Mouse (Mus musculus): ENCODE results near the gene Cmtm7. TPM values are rescaled to one million over a fixed set of nuclear protein-coding genes. Genes with fewer than 3 reads are reported as not detected.
A peak's percentile ranks its signal among the peaks of the same experiment; 100 is the strongest.
"Not testable (repeated sequence)": the region's sequence is repeated elsewhere in the genome, so short reads cannot be mapped to it uniquely, and the experiment has no call there.

Cmtm7 gene
- polyA plus RNA-seq, 1 experiment from 2014 or later, result 103 TPM

- WGBS, result 53% methylated on average over 12 of the region's 12 CpGs
- Histone ChIP-seq H3K9ac (peak overlapping the region; percentile 88; the same call in 1 of the 2 replicates), H3K4me2 (peak overlapping the region; percentile 64), H3K4me1 (peaks cover 21% of the 10 kb centered on the region; the same call in 1 of the 2 replicates), H3K36me3 (no peaks in the 10 kb centered on the region), H3K27ac (peak overlapping the region; percentile 95; the same call in 1 of the 2 replicates), H3K9me3 (no peaks in the 10 kb centered on the region), H3K27me3 (replicated peaks) (no peaks in the 10 kb centered on the region), H3K4me3 (replicated peaks) (peak overlapping the region; percentile 83)
- ATAC-seq (ENCODE audit: insufficient read depth, low FRiP score, low read depth), result no peak
These were observed 49.6 kb downstream of the Cmtm7 start for GRCm38 (mm10) chr9:114731871-114732682.

- Histone ChIP-seq H3K4me1 (0 out of 2 replicates have a peak, but pooled peaks cover 12% of the 10 kb centered on the region), H3K9me3 (no peaks in the 10 kb centered on the region), H3K27me3 (replicated peaks) (no peaks in the 10 kb centered on the region), H3K4me3 (replicated peaks) (peak within 1 kb of the TSS; percentile 83), H3K9ac (peak within 1 kb of the TSS; percentile 88), H3K4me2 (peak within 1 kb of the TSS; percentile 64), H3K36me3 (no peaks in the 10 kb centered on the region), H3K27ac (peak within 1 kb of the TSS; percentile 95)
- under 1% methylated on average over 53 of the region's 53 CpGs for WGBS
- peak; percentile 90 for ATAC-seq (ENCODE audit: insufficient read depth, low FRiP score, low read depth)
These were observed 50.5 kb downstream of the Cmtm7 start, which contains the start of gene Cmtm6 for GRCm38 (mm10) chr9:114731011-114731755. Gene Cmtm6, plus strand, starts transcription at chr9:114731116.

- H3K9me3 ChIP-seq, result no peaks in the 10 kb centered on the region
- H3K4me3 ChIP-seq (replicated peaks), result peak overlapping the region; percentile 83
- ATAC-seq (ENCODE audit: insufficient read depth, low FRiP score, low read depth), result peak; percentile 6; the same call in 1 of the 2 replicates
- H3K36me3 ChIP-seq, result no peaks in the 10 kb centered on the region
- H3K27ac ChIP-seq, result peak overlapping the region; percentile 33; the same call in 1 of the 2 replicates
- WGBS, result 27% methylated on average over 27 of the region's 30 CpGs
- H3K27me3 ChIP-seq (replicated peaks), result no peaks in the 10 kb centered on the region
- H3K9ac ChIP-seq, result no peak overlapping the region
- peak overlapping the region; percentile 64 for H3K4me2 ChIP-seq
- 0 out of 2 replicates have a peak, but pooled peaks cover 12% of the 10 kb centered on the region for H3K4me1 ChIP-seq
These were observed 51.5 kb downstream of the Cmtm7 start for GRCm38 (mm10) chr9:114729911-114730805.

- H3K9me3 ChIP-seq; H3K4me1 ChIP-seq; H3K27ac ChIP-seq; ATAC-seq (ENCODE audit: insufficient read depth, low FRiP score, low read depth); H3K27me3 ChIP-seq (replicated peaks); H3K4me2 ChIP-seq; H3K9ac ChIP-seq; H3K4me3 ChIP-seq (replicated peaks); H3K36me3 ChIP-seq: not testable (repeated sequence)
- WGBS, result 40% methylated on average over 2 of the region's 2 CpGs
These were observed 53.2 kb downstream of the Cmtm7 start for GRCm38 (mm10) chr9:114728432-114728831.

DNA sequence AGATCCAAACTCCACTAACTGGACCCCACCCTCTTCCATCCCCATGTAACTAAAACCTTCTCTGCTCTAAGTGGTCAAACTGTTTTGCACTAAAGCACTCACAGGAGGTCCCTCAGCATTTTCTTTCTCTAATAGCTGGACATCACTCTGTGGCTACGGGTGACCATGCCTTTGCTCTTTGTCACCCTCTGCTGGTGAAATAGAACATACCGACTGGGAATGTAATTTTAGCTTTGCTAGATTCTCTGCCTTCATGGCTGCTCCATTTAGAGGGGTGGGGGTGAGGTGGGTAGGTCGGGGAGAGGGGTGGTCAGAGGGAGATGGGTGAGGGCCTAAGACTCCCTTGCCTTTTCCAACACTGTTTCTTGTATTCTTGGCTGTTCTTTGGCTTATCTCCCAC is 54.3 kb downstream of the Cmtm7 start:
- no peaks in the 10 kb centered on the region for H3K27me3 ChIP-seq (replicated peaks)
- H3K4me3 ChIP-seq (replicated peaks), result no peak overlapping the region
- ATAC-seq (ENCODE audit: insufficient read depth, low FRiP score, low read depth), result no peak
- H3K27ac ChIP-seq, result no peak overlapping the region
- 2% methylated on average over 3 of the region's 3 CpGs for WGBS
- 0 out of 2 replicates have a peak, but pooled peaks cover 5% of the 10 kb centered on the region for H3K4me1 ChIP-seq
- peaks cover 14% of the 10 kb centered on the region for H3K36me3 ChIP-seq
- H3K9me3 ChIP-seq, result no peaks in the 10 kb centered on the region
- H3K4me2 ChIP-seq, result no peak overlapping the region
- no peak overlapping the region for H3K9ac ChIP-seq

GRCm38 (mm10) chr9:114716677-114717331 is 64.9 kb downstream of the Cmtm7 start:
- H3K4me1 ChIP-seq, result no peaks in the 10 kb centered on the region
- H3K9me3 ChIP-seq, result no peaks in the 10 kb centered on the region
- no peak overlapping the region for H3K4me3 ChIP-seq (replicated peaks)
- no peak overlapping the region for H3K9ac ChIP-seq
- no peaks in the 10 kb centered on the region for H3K27me3 ChIP-seq (replicated peaks)
- H3K4me2 ChIP-seq, result no peak overlapping the region
- ATAC-seq (ENCODE audit: insufficient read depth, low FRiP score, low read depth), result no peak
- peaks cover 48% of the 10 kb centered on the region for H3K36me3 ChIP-seq
- no peak overlapping the region for H3K27ac ChIP-seq
- 65% methylated on average over 18 of the region's 18 CpGs for WGBS

GRCm38 (mm10) chr9:114713481-114713880 is 68.2 kb downstream of the Cmtm7 start:
- no peak for ATAC-seq (ENCODE audit: insufficient read depth, low FRiP score, low read depth)
- no peaks in the 10 kb centered on the region for H3K27me3 ChIP-seq (replicated peaks)
- 90% methylated on average over 7 of the region's 7 CpGs for WGBS
- H3K36me3 ChIP-seq, result peaks cover 42% of the 10 kb centered on the region
- H3K4me2 ChIP-seq, result no peak overlapping the region
- H3K4me3 ChIP-seq (replicated peaks), result no peak overlapping the region
- no peak overlapping the region for H3K9ac ChIP-seq
- no peaks in the 10 kb centered on the region for H3K4me1 ChIP-seq
- no peaks in the 10 kb centered on the region for H3K9me3 ChIP-seq
- no peak overlapping the region for H3K27ac ChIP-seq

DNA sequence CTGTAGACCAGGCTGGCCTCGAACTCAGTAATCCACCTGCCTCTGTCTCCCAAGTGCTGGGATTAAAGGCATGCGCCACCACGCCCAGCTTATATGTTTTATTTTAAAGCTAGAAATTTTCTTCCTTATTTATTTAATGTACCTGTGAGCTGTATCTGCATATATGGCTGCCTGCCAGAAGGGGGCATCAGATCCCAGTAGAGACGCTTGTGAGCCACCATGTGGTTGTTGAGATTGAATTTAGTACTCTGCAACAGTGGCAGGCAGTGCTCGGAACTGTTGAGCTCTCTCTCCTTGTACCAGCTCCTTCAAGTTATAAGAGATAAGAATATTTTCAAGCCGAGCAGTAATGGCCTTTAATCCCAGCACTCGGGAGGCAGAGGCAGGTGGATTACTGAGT is 71.3 kb downstream of the Cmtm7 start:
- Histone ChIP-seq H3K9ac (no peak overlapping the region), H3K4me3 (replicated peaks) (no peak overlapping the region), H3K27me3 (replicated peaks) (no peaks in the 10 kb centered on the region), H3K27ac (no peak overlapping the region), H3K4me1 (no peaks in the 10 kb centered on the region), H3K4me2 (no peak overlapping the region), H3K36me3 (peaks cover 33% of the 10 kb centered on the region), H3K9me3 (no peaks in the 10 kb centered on the region)
- 77% methylated on average over 7 of the region's 7 CpGs for WGBS
- no peak for ATAC-seq (ENCODE audit: insufficient read depth, low FRiP score, low read depth)

- Histone ChIP-seq H3K4me2 (no peak overlapping the region), H3K9me3 (no peaks in the 10 kb centered on the region), H3K9ac (no peak overlapping the region), H3K27me3 (replicated peaks) (no peaks in the 10 kb centered on the region), H3K4me1 (no peaks in the 10 kb centered on the region), H3K4me3 (replicated peaks) (no peak overlapping the region), H3K27ac (no peak overlapping the region), H3K36me3 (peaks cover 23% of the 10 kb centered on the region)
- no peak for ATAC-seq (ENCODE audit: insufficient read depth, low FRiP score, low read depth)
- whole genome bisulfite sequencing, result 98% methylated on average over 4 of the region's 4 CpGs
These were observed 73.9 kb downstream of the Cmtm7 start for GRCm38 (mm10) chr9:114707805-114708204.
